Mouse (Mus musculus) hindbrain, embryonic 12.5 days (tissue): ENCODE results near the gene Wdr25. TPM values are rescaled to one million over a fixed set of nuclear protein-coding genes. Genes with fewer than 3 reads are reported as not detected.
A peak's percentile ranks its signal among the peaks of the same experiment; 100 is the strongest.

Source experiments
- ATAC-seq: fragments of 200-750 bp; cut with Nextera tagmentation; 2 replicates; pipeline ENCODE4 v1.8.0; 2017; ENCODE audit warnings: moderate TSS enrichment; ENCODE audit not compliant: low FRiP score
- H3K27ac ChIP-seq: fragments of 300-500 bp; sonication (generic); 2 replicates; pipeline ENCODE4 v1.5.1; 2016; ENCODE audit warnings: mild to moderate bottlenecking
- H3K27me3 ChIP-seq: fragments of 300-500 bp; sonication (generic); 2 replicates; pipeline ENCODE4 v1.6.1; 2016; ENCODE audit warnings: mild to moderate bottlenecking
- H3K36me3 ChIP-seq: fragments of 300-500 bp; sonication (generic); 2 replicates; pipeline ENCODE4 v1.6.1; 2016; ENCODE audit warnings: mild to moderate bottlenecking
- H3K4me1 ChIP-seq: fragments of 300-500 bp; sonication (generic); 2 replicates; pipeline ENCODE4 v1.6.1; 2016
- H3K4me2 ChIP-seq: fragments of 300-500 bp; sonication (generic); replicated peaks from 2 replicates; pipeline ENCODE4 v1.6.1; 2016; ENCODE audit warnings: mild to moderate bottlenecking
- H3K4me3 ChIP-seq: fragments of 300-500 bp; sonication (generic); 2 replicates; pipeline ENCODE4 v1.5.1; 2016; ENCODE audit warnings: mild to moderate bottlenecking
- H3K9ac ChIP-seq: fragments of 300-500 bp; sonication (generic); 2 replicates; pipeline ENCODE4 v1.6.1; 2016; ENCODE audit warnings: mild to moderate bottlenecking, moderate library complexity
- H3K9me3 ChIP-seq: fragments of 300-500 bp; sonication (generic); replicated peaks from 2 replicates; pipeline ENCODE4 v1.6.1; 2016; ENCODE audit warnings: mild to moderate bottlenecking
- WGBS: fragments of 180-500 bp; shearing (Covaris S2); methylation state at CpG from one replicate; pipeline ENCODE4 v1.1.7; 2016; 5-methylcytosine and 5-hydroxymethylcytosine counted together
- polyA plus RNA-seq: library from polyadenylated mRNA; unstranded; fragments of >200 nt; fragmentation: Nextera tagmentation; extraction: Ambion mirVana; gene quantifications from 2 replicates; pipeline ENCODE4 v1.2.1, GENCODE M21; 2016

Gene Wdr25
- polyA plus RNA-seq, 1 experiment from 2014 or later = 9.7 TPM

DNA sequence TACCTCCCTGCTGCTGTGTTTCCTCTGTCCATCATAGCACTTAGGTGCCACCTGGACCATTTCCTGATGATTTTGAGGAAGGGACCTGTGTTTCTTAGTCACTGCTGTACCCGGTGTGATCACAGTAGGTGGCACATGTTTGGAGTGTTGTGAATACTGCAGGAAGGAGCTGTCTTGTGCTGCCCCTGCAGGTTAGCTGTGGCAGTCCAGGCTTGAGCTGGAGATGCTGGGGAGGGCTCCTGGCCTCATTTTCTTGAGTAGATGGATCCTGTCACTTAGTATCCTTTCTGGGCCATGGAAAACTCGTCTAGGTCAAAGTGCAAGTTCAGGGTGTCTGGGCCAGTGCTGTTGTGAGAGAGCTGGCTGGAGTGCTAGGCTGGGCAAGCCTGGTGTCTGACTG, 47.9 kb downstream of the Wdr25 start:
- no peak overlapping the region for H3K4me3 ChIP-seq
- H3K4me2 ChIP-seq = no peak overlapping the region
- H3K27ac ChIP-seq = no peak overlapping the region
- no peaks in the 10 kb centered on the region for H3K36me3 ChIP-seq
- no peaks in the 10 kb centered on the region for H3K9me3 ChIP-seq
- no peak overlapping the region for H3K9ac ChIP-seq
- H3K27me3 ChIP-seq = no peaks in the 10 kb centered on the region
- ATAC-seq = no peak
- H3K4me1 ChIP-seq = peaks cover 17% of the 10 kb centered on the region
- WGBS = 57% methylated on average over 2 of the region's 2 CpGs

DNA sequence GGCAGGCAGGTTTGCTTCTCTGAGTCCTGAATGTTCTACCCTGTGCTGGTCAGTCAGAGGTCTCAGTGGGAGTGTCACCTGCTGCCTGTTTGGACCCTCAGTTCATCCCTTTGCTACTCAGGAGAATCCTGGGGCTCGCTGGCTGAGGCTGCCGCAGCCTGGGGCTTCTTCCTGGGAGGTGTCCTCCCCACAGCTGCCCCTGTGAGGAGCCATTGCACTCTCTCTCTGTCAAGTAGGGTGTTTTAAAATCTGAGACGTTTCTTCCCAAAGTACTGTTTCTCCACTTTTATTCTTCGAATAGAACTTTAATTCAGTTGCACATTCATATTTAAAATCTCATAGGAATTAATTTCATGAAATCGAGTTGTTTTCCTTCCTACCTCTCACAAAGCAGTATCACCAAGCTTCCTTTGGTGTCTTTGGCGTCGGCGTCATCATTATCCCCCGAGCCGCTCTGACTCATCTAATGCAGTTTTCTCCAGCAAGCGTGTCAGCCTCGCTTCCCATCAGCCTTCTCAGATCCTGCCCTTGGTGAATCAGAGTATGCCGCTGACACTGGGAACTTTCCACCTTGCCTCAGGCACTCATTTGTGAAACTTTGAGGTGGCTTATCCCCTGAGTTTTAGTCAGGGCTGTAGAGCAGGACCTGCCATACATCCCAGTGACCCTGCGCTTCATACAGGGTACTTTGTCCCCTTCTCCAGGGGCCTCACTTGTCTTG, 48.9 kb downstream of the Wdr25 start:
- no peak overlapping the region for H3K4me3 ChIP-seq
- WGBS = 84% methylated on average over 14 of the region's 14 CpGs
- H3K27me3 ChIP-seq = no peaks in the 10 kb centered on the region
- H3K27ac ChIP-seq = no peak overlapping the region
- no peak overlapping the region for H3K9ac ChIP-seq
- no peak for ATAC-seq
- no peaks in the 10 kb centered on the region for H3K9me3 ChIP-seq
- no peak overlapping the region for H3K4me2 ChIP-seq
- peaks cover 12% of the 10 kb centered on the region; the same call in 1 of the 2 replicates for H3K4me1 ChIP-seq
- H3K36me3 ChIP-seq = no peaks in the 10 kb centered on the region

DNA sequence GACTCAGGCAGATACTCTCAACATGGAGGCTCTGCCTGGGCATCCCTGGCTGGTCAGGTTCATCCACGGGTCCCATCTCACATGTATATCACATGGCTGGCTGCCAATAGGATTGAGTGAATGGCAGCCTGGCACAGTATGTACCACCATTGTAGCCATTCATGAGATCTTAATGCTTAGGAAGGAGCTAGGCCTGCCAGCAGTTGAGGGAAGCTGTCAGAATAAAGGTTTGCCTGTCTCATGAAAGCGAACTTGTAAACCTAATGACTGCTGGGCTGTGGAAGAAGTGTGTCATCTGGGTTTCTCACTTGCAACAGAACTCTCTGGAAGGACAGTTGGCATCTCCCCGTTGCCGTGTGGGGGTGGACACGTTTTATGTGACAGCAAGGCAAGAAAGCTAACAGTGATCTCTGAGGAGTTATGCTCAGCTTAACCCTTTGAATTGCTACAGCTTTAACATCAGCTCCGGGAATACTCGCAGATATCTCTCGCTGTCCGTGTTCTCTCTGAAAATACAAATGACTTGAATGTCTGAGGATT, 59.6 kb downstream of the Wdr25 start:
- H3K36me3 ChIP-seq = no peaks in the 10 kb centered on the region
- ATAC-seq = no peak
- H3K27me3 ChIP-seq = no peaks in the 10 kb centered on the region
- H3K4me1 ChIP-seq = peaks cover 44% of the 10 kb centered on the region
- 79% methylated on average over 9 of the region's 9 CpGs for WGBS
- H3K27ac ChIP-seq = peak overlapping the region; percentile 18; the same call in 1 of the 2 replicates
- no peak overlapping the region for H3K4me3 ChIP-seq
- H3K9me3 ChIP-seq = no peaks in the 10 kb centered on the region
- H3K9ac ChIP-seq = no peak overlapping the region
- H3K4me2 ChIP-seq = no peak overlapping the region

DNA sequence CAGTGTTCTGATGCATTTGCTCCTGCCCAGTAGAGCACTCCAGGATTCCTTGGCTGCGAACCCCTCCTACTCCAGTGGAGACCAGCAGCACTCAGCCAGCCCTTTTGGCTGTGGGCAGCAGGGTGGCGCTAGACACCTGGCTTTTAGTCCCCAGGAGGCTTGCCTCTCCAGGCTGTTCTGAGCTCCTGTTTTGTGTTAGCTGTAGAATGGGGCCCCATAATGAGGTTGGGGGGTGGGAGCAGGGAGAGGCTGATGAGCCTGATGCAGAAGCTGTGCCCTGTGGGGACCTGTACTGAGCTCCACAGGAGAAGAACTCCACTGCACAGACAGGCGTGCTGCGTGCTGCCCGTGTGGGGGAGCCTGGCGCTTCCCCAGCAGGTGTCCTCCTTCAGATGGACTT, 60.4 kb downstream of the Wdr25 start:
- no peak overlapping the region for H3K9ac ChIP-seq
- H3K27ac ChIP-seq = peak overlapping the region; percentile 18; the same call in 1 of the 2 replicates
- no peaks in the 10 kb centered on the region for H3K36me3 ChIP-seq
- no peaks in the 10 kb centered on the region for H3K9me3 ChIP-seq
- H3K4me2 ChIP-seq = no peak overlapping the region
- H3K4me3 ChIP-seq = no peak overlapping the region
- peak; percentile 71 for ATAC-seq
- 9% methylated on average over 6 of the region's 6 CpGs for WGBS
- peaks cover 52% of the 10 kb centered on the region for H3K4me1 ChIP-seq
- no peaks in the 10 kb centered on the region for H3K27me3 ChIP-seq

DNA sequence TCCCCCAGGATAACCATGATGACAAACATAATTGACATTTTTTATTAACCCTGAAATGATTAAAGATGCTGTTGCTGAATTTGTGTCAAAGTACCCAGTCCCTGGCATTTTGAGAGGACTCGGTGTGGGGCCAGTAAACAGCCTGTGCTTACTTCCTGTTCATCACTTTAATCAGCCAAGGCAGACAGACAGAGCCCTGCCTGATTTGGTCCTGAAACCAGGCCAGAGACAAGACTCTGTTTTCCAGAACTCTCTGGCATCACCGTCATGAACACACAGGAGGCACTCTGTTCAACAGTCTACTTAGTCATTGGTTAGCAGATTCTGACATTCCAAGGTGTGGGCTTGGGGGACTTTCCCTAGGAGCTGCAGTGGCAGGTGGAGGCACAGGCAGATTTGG, 61.0 kb downstream of the Wdr25 start:
- WGBS = 52% methylated on average over 2 of the region's 2 CpGs
- H3K4me2 ChIP-seq = no peak overlapping the region
- no peak overlapping the region for H3K9ac ChIP-seq
- H3K9me3 ChIP-seq = no peaks in the 10 kb centered on the region
- no peaks in the 10 kb centered on the region for H3K36me3 ChIP-seq
- no peak overlapping the region for H3K4me3 ChIP-seq
- H3K4me1 ChIP-seq = peaks cover 58% of the 10 kb centered on the region
- H3K27ac ChIP-seq = peak overlapping the region; percentile 14; the same call in 1 of the 2 replicates
- no peaks in the 10 kb centered on the region for H3K27me3 ChIP-seq
- 0 out of 2 replicates have a peak, but pooled peaks have one; percentile 4 for ATAC-seq

DNA sequence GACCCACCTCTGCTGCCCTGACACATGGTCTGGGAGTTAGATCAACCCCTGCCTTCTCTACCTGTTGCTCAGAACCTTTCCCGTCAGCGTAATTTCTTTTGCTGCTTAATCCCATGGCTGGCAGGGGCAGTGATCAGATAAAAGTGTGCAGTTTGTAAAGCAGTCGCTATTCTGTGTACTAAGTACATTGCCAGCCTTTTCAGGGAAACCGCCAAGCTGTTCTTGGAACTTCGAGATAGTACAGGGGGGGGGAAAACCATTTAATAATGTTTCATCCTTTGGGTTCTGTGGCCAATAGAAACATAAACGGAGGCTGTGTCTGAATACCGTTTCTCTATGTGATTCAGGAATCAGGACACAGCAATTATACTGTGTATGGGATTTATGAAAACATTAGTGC, 65.1 kb downstream of the Wdr25 start:
- H3K27ac ChIP-seq = peak overlapping the region; percentile 86; the same call in 1 of the 2 replicates
- no peak for ATAC-seq
- no peak overlapping the region for H3K4me3 ChIP-seq
- 71% methylated on average over 7 of the region's 7 CpGs for whole genome bisulfite sequencing
- H3K9ac ChIP-seq = no peak overlapping the region
- H3K9me3 ChIP-seq = no peaks in the 10 kb centered on the region
- H3K27me3 ChIP-seq = peaks cover 4% of the 10 kb centered on the region; the same call in 1 of the 2 replicates
- H3K4me2 ChIP-seq = peak overlapping the region; percentile 46; the same call in 1 of the 2 replicates
- no peaks in the 10 kb centered on the region for H3K36me3 ChIP-seq
- H3K4me1 ChIP-seq = peaks cover 58% of the 10 kb centered on the region

DNA sequence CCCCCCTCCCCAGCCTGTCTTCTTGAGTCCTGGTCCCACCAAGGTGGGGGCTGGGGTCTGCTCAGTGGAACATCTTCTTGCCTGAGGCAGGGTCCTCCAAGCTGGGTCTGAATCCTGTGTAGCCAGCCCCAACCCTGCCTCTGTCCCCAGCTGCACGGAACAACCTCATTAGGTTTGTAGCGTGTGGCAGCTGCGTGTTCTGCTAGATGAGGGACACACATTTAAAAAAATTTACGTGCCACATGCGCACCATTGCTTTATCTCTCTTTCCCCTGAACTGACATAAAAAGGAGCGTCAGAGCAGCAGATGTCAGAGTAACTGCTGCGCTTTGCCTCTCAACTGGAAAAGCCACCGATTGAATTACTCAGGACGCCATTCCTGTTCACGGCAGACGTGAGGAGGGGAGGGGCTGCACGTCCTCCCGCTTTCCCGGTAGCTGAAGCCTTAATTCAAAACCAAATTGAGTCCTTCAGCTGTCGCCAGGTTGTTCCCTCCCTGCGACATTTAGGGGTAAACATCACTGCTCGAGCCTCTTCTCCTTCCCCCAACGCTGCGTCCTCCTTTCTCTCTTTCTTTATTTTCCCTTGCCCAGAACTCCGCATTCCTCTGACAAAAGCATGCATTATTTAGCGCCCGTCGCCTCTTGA, 65.7 kb downstream of the Wdr25 start:
- peak; percentile 62 for ATAC-seq
- Histone ChIP-seq H3K9ac (peak overlapping the region; percentile 13; the same call in 1 of the 2 replicates), H3K4me1 (peaks cover 51% of the 10 kb centered on the region), H3K4me3 (peak overlapping the region; percentile 14; the same call in 1 of the 2 replicates), H3K9me3 (no peaks in the 10 kb centered on the region), H3K36me3 (no peaks in the 10 kb centered on the region), H3K27me3 (peaks cover 4% of the 10 kb centered on the region; the same call in 1 of the 2 replicates), H3K27ac (peak overlapping the region; percentile 86), H3K4me2 (peak overlapping the region; percentile 46)
- 1% methylated on average over 23 of the region's 23 CpGs for WGBS

DNA sequence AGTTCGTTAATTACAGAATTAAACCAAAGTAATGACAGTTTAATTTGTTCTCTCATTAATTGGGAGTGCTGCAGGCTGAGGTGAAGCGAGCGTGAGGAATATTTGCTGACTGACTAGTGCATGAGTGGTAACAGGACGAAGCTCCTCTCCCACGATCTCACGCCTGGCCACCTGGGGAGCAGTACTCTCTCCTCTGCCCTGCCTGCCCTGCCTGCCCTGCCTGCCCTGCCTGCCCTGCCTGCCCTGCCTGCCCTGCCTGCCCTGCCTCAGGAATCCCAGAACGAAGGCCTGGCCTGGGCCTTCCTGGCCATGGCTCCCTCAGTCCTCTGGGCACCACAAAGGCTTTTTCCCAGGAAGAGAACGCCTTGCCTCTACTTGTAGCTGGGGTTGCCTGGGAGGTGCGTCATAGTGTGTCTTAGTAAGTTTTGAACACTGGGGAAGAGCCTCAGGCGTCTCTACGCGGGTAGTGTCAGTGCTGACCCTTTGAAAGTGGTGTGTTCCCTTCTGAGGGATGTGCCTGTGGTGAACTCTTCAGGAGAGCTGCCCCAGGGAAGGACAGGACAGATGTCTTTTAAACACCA, 66.3 kb downstream of the Wdr25 start:
- no peaks in the 10 kb centered on the region for H3K36me3 ChIP-seq
- no peaks in the 10 kb centered on the region for H3K9me3 ChIP-seq
- H3K4me1 ChIP-seq = peaks cover 45% of the 10 kb centered on the region
- peaks cover 4% of the 10 kb centered on the region; the same call in 1 of the 2 replicates for H3K27me3 ChIP-seq
- H3K4me3 ChIP-seq = peak overlapping the region; percentile 14; the same call in 1 of the 2 replicates
- peak; percentile 59 for ATAC-seq
- H3K4me2 ChIP-seq = peak overlapping the region; percentile 46
- peak overlapping the region; percentile 13; the same call in 1 of the 2 replicates for H3K9ac ChIP-seq
- WGBS = 17% methylated on average over 12 of the region's 12 CpGs
- H3K27ac ChIP-seq = peak overlapping the region; percentile 86

DNA sequence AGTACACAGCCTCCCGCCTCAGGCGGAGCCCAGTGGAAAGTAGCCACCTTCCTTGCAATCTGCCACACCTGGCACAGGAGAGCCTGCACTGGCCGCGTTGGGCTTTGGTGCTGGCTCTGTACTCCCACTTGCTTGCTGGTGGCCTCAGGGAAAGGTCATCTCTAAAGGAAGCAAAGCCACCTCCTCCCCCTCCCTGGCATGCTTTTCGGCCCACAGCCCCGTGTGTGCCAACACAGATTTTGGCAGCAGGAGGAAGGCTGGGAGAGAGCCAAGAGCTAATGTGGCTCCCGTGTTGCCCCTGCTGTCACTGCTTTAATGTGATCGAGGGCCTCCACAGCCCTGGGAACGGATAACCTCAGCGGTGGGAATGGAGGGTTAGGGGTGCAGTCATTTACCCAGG, 66.8 kb downstream of the Wdr25 start:
- WGBS = 43% methylated on average over 10 of the region's 10 CpGs
- Histone ChIP-seq H3K27ac (peak overlapping the region; percentile 86), H3K4me2 (no peak overlapping the region), H3K27me3 (peaks cover 4% of the 10 kb centered on the region; the same call in 1 of the 2 replicates), H3K9me3 (no peaks in the 10 kb centered on the region), H3K4me3 (no peak overlapping the region), H3K36me3 (no peaks in the 10 kb centered on the region), H3K4me1 (peaks cover 43% of the 10 kb centered on the region), H3K9ac (no peak overlapping the region)
- ATAC-seq = 0 out of 2 replicates have a peak, but pooled peaks have one; percentile 21

DNA sequence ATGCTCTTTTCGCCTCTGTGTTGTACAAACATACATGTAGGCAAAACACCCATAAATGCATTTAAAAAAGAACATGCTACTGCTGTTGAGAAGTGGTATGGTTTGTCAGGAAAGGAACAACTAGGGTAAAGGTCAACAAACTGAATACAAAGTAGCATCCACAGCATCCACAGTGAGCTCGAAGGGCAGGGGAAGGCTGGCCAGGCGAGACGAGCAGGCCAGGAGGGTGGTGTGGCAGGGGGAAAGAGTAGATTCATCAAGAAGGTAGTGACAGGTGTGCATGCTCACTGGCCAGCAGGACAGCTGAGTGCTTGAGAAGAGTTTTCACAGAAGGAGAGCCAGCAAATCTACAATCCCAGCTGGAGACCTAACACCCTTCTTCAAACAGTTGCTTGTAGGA, 74.2 kb downstream of the Wdr25 start:
- 80% methylated on average over 4 of the region's 4 CpGs for WGBS
- no peak overlapping the region for H3K4me3 ChIP-seq
- ATAC-seq = no peak
- H3K9me3 ChIP-seq = no peaks in the 10 kb centered on the region
- no peak overlapping the region for H3K27ac ChIP-seq
- no peaks in the 10 kb centered on the region for H3K36me3 ChIP-seq
- no peak overlapping the region for H3K9ac ChIP-seq
- no peaks in the 10 kb centered on the region for H3K27me3 ChIP-seq
- no peak overlapping the region for H3K4me2 ChIP-seq
- peaks cover 5% of the 10 kb centered on the region; the same call in 1 of the 2 replicates for H3K4me1 ChIP-seq

DNA sequence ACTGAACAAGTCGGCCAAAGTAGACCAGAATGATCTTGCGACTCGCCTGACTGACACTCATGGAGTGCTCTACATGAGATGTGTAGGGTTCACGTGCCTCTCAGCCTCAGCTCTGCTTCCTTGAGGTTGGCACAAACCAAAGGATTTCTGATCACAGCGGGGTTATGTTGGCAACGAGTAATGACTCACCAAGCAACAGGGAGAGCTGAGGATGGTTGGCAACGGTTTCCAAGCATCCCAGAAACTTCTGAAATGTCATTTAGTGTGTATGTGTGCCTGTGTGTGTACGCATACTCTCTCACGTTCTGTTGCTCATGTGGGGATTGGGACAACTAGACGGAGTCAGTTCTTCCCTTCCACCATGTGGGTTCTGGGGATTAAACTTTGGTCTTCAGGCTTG, 74.6 kb downstream of the Wdr25 start:
- Histone ChIP-seq H3K9me3 (no peaks in the 10 kb centered on the region), H3K36me3 (no peaks in the 10 kb centered on the region), H3K4me2 (no peak overlapping the region), H3K27me3 (no peaks in the 10 kb centered on the region), H3K9ac (no peak overlapping the region), H3K4me1 (peaks cover under 1% of the 10 kb centered on the region; the same call in 1 of the 2 replicates), H3K27ac (no peak overlapping the region), H3K4me3 (no peak overlapping the region)
- WGBS = 89% methylated on average over 10 of the region's 10 CpGs
- no peak for ATAC-seq

DNA sequence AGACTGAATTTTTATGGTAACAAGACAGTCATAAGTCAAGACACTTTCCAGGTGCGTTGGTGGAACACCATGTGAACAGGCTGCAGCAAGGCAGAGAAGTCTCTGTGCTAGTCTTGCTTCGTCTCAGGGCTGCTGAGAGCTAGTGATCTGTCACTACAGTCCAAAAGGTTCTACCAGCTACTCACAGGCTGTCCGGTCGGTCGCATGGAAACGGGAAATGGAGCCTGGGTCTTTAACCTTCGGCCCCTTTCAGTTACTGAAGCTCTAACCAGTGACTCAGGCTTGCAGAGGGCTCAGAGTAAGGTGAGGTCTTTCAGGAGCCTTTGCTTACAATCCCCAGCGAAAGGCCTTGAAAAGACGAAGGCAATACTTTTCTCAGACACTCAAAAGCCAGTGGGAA, 78.0 kb downstream of the Wdr25 start:
- Histone ChIP-seq H3K4me1 (no peaks in the 10 kb centered on the region), H3K4me2 (no peak overlapping the region), H3K9me3 (no peaks in the 10 kb centered on the region), H3K36me3 (no peaks in the 10 kb centered on the region), H3K9ac (no peak overlapping the region), H3K27me3 (no peaks in the 10 kb centered on the region), H3K27ac (no peak overlapping the region), H3K4me3 (no peak overlapping the region)
- 88% methylated on average over 9 of the region's 9 CpGs for WGBS
- ATAC-seq = no peak
